Mouse (Mus musculus): ENCODE measurements at regions not wholly inside any gene's neighbourhood (a gene's known extent, or its start where the extent isn't known, plus 50 kb on each side); places are given as distances from the start of the nearest gene placed in this dataset.
"Not testable (repeated sequence)": the region's sequence is repeated elsewhere in the genome, so short reads cannot be mapped to it uniquely, and the experiment has no call there.

- DNase-seq (ENCODE audit: low spot score) = no peak
Measured at GRCm38 (mm10) chr10:117567379-117568137, 61.7 kb upstream of the Cpm start.

GRCm38 (mm10) chr10:117566648-117567378 lies 62.5 kb upstream of the Cpm start:
- DNase-seq (ENCODE audit: low spot score) = no peak

- DNase-seq (ENCODE audit: low spot score) = no peak
Measured at GRCm38 (mm10) chr10:117566204-117566603, 63.1 kb upstream of the Cpm start.

- DNase-seq (ENCODE audit: low spot score) = no peak
Measured at GRCm38 (mm10) chr10:117565529-117566086, 63.7 kb upstream of the Cpm start.

- no peak for DNase-seq (ENCODE audit: low spot score)
Measured at GRCm38 (mm10) chr10:117565110-117565509, 64.2 kb upstream of the Cpm start.

GRCm38 (mm10) chr10:117564118-117565040 lies 64.9 kb upstream of the Cpm start:
- no peak for DNase-seq (ENCODE audit: low spot score)

GRCm38 (mm10) chr10:117563429-117564117 lies 65.7 kb upstream of the Cpm start:
- no peak for DNase-seq (ENCODE audit: low spot score)

GRCm38 (mm10) chr10:117562850-117563248 lies 66.5 kb upstream of the Cpm start:
- DNase-seq (ENCODE audit: low spot score) = not testable (repeated sequence)

GRCm38 (mm10) chr10:117561909-117562849 lies 67.1 kb upstream of the Cpm start:
- no peak for DNase-seq (ENCODE audit: low spot score)

GRCm38 (mm10) chr10:117561279-117561820 lies 68.0 kb upstream of the Cpm start:
- DNase-seq (ENCODE audit: low spot score) = no peak

GRCm38 (mm10) chr10:117560396-117561278 lies 68.7 kb upstream of the Cpm start:
- DNase-seq (ENCODE audit: low spot score) = no peak

GRCm38 (mm10) chr10:117559615-117560395 lies 69.5 kb upstream of the Cpm start:
- no peak for DNase-seq (ENCODE audit: low spot score)

GRCm38 (mm10) chr10:117558891-117559614 lies 70.2 kb upstream of the Cpm start:
- DNase-seq (ENCODE audit: low spot score) = no peak

- no peak for DNase-seq (ENCODE audit: low spot score)
Measured at GRCm38 (mm10) chr10:117558292-117558800, 71.0 kb upstream of the Cpm start.

- DNase-seq (ENCODE audit: low spot score) = no peak
Measured at GRCm38 (mm10) chr10:117557666-117558065, 71.6 kb upstream of the Cpm start.

GRCm38 (mm10) chr10:117556851-117557542 lies 72.3 kb upstream of the Cpm start:
- no peak for DNase-seq (ENCODE audit: low spot score)
